Mouse (Mus musculus) heart, postnatal 25 days (tissue): Measurements from ENCODE around the gene Opcml. TPM values are rescaled to one million over a fixed set of nuclear protein-coding genes. Genes with fewer than 3 reads are reported as not detected.

ENCODE experiments used
- DNase-seq: peaks from one replicate; pipeline ENCODE4 v3.0.0; 2022; ENCODE audit warnings: low spot score
- intact Hi-C: fragments of 180-260 bp; cut with DNase I; formaldehyde crosslinking; loops from one replicate; pipeline ENCODE4 v1.15.1; 2025
- total RNA-seq, 2 experiments: library from RNA; stranded (reverse); gene quantifications; 2 replicates each; pipeline ENCODE4 v1.2.3; 2021

The Opcml gene
- total RNA-seq, 2 experiments from 2014 or later = 0.89 to 0.96 TPM

DNA sequence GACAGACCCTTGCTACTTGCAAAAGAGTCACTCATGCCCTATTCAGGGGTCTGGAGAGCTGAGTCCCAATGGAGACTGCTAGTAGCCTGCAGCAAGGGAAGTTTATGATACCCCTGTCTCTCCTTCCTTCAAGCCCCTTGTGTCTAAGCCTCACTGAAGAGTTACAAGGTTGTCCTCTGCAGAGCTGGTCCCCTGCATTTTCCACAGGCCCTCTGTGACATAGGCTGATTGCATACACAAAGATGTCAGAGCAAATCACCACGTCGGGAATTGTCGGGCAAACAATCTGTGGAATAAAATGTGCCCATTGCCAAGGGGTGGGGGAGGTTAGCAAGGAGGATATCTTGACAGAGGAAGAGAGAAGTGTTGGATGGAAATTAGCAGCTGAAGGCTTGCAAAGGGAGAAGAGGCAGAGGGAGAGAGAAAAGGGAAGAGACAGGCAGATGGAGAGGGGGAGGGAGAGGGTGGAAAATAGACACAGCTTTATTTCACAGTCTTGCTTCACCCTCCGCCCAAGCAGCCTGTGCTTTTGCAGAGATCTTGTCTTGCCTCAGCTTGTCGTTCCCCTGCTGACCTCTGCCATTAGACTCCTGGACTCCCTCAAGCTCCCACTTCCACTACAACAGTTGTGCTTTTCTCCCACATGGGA, 596.1 kb downstream of the Opcml start:
- intact Hi-C loops = no loop called here

DNA sequence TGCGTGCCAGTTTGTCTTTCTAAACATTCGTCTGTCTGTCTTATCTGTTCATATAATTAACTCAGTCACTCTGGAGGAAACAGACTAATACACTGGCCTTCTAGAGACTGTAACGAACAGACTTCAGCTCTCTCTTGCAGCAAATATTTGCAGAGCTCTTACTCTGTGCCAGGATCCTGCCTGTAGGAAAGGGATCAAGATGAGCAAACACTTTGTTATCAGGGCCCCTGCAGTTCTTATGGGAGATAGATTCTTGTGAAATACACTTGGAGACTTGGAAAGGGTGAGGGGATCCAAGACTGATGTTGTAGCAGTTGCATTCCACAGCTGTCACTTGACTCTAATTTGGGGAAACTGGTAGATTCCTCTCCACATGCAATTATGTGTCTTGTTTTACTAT, 604.6 kb downstream of the Opcml start:
- intact Hi-C loops = no loop called here
- no peak for DNase-seq

More for the DNA sequence above, 596.1 kb downstream of the Opcml start:
- DNase-seq = no peak

DNA sequence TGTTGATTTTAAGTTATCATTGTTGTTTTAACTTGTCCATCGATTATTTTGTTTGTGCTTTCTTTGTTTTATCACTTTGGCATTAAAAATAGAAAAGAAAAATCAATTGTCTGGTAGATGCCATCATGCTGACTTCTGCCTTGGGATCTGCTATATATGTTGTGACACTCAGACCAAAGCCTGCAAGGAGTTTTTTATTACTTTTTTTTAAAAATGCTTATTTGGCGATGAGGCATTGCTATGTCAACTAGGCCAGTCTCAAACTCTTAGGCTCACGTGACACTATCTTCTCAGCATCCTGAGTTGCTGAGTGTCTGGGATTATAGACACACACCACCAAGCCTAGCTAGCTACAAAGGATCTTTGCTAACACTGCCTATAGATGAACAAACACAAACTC, 605.1 kb downstream of the Opcml start:
- no peak for DNase-seq
- intact Hi-C loops = no loop called here

DNA sequence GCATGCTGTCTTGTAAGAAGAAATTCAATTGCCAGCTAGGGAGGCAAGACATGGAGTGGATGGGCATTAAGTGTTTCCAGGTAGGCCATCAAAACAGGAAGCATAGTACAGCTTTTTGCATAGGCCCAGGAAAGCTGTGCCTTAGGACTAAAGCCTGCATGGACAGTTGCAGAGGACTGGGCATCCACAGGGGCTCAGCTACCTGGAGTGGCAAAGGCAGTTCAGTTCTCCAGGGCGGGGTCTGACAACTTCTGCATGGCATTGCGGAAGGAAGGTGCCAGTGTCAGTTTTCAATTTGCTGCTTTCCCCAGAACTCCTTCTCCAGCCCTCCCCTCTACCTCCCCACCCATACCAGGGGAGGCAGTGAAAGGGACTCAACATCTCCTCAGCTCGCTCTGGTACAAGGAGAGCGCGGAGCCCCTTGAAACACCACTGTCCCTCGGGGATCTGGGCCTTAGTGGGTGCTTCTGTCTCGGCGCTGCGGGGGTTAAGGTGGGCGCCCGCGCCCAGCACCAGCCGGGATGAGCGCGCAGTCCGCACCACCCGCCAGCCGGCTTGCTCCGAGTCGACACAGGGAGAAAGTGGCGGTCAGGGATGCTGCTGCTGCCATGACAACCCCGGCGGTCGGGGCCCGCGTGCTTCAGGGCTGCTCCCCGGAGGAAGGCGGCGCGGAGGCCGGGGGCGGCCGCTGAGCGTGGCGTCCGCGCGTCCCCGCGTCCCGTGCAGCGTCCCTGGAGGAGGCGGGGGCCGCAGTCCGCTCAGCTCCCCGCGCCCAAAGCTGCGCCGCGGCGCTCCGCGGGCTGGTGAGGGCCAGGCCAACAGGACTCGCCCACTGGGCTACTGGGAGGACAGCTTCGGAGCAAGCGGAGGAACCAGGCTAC, 612.4 kb downstream of the Opcml start:
- intact Hi-C loops = loop anchor here (5.0 kb wide), 1 partner anchor 141 kb away; no protein-coding TSS in a partner anchor
- no peak for DNase-seq

DNA sequence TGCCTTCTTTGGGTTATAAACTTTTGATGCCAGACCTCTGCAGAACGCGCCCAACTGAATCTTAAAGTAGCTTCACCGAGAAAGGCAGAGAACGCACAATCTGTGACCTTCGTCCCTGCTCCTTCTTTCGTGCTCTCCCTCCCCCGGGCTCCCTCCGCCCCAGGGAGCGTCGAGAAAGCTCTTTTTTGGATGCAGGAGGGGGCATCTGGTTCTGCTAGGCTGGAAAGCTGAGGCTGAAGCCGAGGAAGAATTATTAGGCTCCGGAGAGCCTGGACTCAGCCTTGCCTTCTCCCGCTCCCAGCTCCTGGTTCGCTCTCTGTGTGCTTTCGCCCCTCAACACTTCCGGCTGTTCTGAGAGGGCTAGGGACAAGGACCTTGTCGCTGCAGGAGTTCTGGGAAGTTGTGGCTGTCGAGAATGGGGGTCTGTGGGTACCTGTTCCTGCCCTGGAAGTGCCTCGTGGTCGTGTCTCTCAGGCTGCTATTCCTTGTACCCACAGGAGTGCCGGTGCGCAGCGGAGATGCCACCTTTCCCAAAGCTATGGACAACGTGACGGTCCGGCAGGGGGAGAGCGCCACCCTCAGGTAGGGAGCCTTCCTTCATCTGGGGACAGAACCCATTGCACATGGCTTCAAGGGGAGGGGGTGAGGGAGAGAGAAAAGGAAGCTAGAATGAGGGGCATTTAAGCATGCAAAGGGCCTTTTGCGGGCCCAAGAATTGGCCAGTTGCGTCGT, 613.4 kb downstream of the Opcml start:
- DNase-seq = no peak
- intact Hi-C loops = loop anchor here (2.0 to 5.0 kb wide), 2 partner anchors 142 to 1057 kb away; no protein-coding TSS in a partner anchor

DNA sequence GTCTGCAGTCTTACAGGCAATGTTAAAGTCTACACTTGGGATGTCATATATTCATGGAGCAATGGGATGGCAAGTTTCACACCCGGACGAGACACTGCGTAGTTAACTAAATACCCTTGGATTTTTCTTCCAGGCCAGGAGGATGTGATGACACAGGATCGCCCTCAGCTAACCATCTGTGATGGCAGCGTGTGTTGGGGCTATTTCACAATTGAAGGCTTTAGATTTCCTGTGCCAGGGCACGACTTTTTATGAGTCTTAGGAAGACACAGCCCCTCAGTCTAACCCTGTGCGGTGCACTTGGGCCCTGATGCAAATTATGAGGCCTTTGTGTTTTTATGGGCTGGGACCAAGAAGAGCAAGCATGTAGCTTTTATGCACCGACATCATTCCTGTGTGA, 614.0 kb downstream of the Opcml start:
- intact Hi-C loops = loop anchor here (2.0 to 5.0 kb wide), 2 partner anchors 142 to 1056 kb away; no protein-coding TSS in a partner anchor
- no peak for DNase-seq

DNA sequence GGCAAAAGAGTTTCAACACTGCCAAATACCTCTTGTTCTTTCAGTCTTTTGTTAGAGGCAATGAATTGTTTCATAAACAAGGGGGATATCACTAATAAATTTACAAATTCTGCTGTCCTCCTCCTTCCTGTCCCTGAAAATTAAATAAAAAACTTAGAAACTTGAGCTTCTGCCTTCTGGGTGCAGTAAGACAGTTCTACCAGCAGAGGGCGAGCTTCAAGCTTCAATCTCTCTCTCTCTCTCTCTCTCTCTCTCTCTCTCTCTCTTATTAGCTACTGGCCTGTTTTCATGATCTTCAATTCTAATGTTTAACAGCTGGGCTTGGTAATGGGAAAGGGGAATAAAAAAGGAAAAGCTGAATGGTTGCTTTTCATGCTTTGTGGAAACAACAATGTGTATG, 615.2 kb downstream of the Opcml start:
- intact Hi-C loops = loop anchor here (2.0 kb wide), 1 partner anchor 1055 kb away; no protein-coding TSS in a partner anchor
- DNase-seq = no peak

DNA sequence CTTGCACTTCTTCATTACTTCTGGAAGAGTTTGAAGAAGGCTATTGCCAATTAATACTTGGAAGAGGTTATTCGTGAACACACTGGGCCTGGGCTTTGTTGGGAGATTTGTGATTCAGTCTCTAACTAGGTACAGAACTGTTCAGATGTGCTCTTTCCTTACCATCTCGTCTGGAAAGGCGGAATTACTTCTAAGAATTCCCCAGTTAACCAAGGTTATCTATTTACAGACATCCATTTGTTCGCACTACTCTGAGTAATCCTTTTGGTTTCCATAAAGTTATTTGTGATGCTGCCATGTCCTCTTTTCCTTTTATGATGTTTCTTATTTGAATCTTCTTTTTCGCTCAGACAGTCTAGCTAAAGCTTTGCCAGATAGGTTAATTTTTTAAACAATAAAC, 630.2 kb downstream of the Opcml start:
- intact Hi-C loops = no loop called here
- no peak for DNase-seq

DNA sequence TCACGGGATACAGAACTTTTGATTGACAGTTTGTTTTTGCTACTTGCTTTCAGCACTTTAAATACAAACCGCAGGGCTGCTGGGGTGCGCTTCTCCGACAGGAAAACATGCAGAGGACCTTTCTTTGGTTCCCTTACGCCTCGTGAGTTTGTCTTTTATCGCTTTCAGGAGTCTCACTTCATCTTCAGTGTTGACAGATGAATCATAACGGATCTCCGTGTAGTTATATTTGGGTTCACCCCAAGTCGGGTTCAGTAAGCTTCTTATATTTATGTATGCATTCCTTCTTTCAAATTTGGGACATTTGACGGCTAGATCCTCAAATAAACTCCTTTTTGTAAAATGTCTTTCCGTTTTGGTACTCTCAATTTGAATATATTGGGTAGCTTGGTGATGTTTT, 632.8 kb downstream of the Opcml start:
- intact Hi-C loops = no loop called here
- DNase-seq = no peak

DNA sequence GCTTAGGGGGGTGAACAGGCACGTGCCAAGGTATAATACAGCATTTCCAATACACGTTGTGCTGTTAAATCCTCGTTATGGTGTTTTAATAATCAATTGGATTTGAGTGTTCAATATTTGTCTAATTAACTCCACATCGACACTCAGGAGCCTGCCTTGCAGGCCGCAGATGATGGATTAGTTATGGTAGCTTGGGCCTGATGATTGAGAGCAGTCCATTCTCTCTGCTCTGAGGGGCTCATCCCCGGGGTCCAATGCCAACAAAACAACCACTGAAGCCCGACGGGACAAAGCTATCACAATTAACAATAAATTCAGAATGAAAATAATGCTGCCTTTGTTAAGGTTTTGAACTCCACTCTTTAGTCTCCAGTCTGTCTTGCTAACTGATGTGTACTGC, 641.6 kb downstream of the Opcml start:
- no peak for DNase-seq
- intact Hi-C loops = no loop called here

DNA sequence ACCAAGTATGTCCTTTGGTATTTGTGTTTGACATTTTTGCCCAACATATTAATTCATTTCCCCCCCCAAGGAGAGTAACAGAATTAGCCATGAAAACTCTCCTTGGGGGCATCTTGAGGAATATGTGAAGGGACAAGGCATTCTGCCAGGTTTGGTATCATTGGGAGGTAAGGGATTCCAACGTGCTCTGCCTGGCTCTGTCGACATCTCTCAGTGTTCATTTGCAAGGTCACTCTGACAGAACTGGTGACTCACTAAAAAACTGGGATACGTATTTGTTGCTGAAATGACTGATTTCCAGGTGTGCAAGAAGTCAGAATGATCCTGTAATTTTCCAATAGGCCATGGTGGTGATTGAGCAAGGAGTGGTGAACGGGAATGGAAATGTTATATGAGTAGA, 648.2 kb downstream of the Opcml start:
- intact Hi-C loops = no loop called here
- DNase-seq = no peak

DNA sequence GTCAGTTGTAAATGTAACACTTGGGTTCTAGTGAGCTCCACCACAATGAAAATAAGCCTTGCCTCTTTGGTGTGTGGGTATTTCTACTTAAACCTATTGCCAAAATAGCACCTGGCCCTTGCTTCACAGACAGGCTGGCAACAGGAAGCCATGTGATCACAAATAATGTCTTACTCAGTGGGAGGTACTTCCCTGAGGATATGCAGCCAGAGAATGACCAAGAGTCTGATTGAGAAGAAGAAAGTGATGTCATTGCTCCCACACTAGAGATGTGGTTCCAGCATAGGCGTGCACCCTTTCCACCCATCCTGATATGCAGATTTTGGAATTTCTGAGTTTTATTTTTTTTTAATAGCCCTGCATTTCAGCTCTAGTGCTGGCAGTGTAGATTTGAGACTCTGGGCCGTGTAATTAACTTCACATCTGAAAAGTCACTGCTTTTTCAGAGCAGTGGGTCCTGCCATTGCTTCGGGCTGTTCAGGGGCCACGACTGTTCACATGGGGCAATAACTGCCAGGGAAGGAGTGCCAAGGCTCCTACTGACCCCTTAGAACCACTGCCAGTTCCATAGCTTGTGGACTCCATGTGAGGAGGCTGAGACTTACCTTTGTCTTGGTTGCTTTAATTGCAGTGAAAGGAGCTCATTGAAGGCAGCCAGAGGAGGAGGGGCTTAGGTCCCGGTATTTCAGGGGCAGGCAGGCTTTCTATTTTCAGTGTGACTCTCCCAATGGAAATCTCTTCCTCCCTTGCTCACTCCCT, 649.0 kb downstream of the Opcml start:
- no peak for DNase-seq
- intact Hi-C loops = no loop called here

DNA sequence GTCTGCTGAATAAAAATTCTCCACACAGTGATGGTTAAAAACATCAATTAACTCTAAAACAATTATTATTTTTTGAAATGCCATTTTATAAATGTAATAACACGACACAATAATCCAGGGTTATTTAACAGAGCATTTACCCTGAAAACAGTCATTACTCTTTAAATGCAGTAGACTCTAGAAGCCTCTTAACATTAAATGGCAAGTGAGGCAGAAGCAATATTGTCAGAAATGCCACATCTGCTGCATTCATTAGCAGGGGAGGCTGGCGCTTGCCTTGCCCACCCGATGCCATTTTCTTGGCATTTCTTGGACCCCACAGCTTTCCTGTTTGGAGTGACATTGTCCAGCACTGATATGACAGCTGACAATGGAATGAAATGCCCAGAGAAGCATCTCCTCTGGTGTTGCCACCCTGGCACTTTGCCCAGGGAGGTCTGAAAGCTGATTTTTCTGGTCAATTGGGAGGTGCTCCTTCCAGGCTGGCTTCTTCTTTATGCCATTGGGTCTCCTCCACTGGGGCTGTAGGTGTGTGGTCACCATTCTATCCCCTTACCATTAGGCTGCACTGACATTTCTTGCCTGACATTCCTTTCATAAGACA, 649.7 kb downstream of the Opcml start:
- no peak for DNase-seq

DNA sequence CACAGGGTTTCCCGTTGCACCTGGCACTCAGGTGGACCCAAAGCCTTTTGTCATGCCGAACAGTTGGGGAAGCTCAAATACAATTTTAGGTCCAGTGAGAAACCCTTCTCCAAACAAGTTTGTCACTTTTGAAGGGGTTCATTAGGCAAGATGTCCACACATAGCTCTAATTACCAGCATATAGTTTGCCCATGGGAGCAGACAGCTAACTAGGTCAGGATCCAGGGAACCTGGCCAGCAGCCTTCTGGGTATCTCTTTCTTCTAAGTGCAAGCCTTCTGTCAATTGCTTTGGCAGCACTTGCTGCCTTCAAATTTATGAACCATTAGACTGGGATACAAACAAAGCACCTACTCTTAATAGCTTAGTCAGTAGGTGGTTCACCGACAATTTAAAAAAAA, 653.9 kb downstream of the Opcml start:
- intact Hi-C loops = no loop called here
- DNase-seq = no peak

More for the DNA sequence above, 649.7 kb downstream of the Opcml start:
- intact Hi-C loops = no loop called here

DNA sequence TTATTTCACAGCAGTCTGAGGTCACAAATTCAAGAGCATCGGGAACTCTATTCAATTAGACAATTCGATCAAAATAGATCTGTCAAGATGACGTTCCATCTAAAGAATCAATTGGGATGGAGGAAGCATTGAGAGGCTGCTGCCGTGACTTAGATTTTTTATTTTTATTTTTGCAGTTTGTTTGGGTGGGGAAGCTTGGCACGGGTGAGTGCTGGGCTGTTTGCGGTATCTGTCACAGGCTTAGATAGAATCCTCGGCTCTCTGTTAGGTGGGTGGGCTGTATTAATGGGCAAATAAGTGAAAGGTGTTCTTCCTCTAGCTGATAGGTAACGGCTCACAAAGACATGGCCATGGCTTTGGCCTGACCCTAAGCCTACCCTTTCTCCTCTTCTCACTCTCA, 654.4 kb downstream of the Opcml start:
- intact Hi-C loops = no loop called here
- DNase-seq = no peak

DNA sequence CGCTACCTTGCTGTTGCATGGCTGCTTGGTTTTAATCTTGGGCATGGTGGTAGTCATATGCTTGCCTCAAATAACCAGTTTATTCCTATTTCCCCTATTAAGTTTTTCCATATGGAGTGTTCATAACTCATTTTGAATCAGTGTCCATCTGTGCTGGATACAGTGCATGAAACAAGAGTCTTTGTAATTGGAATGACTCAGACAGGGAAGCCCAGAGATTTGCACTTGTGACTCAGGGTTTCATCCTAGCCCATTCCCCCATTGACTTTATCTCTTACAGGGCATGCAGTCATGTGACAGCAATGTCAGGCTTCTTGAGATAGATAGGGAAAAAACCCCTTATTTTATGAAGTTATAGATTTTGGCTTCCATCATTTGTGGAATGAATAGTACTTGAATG, 655.3 kb downstream of the Opcml start:
- no peak for DNase-seq
- intact Hi-C loops = no loop called here

DNA sequence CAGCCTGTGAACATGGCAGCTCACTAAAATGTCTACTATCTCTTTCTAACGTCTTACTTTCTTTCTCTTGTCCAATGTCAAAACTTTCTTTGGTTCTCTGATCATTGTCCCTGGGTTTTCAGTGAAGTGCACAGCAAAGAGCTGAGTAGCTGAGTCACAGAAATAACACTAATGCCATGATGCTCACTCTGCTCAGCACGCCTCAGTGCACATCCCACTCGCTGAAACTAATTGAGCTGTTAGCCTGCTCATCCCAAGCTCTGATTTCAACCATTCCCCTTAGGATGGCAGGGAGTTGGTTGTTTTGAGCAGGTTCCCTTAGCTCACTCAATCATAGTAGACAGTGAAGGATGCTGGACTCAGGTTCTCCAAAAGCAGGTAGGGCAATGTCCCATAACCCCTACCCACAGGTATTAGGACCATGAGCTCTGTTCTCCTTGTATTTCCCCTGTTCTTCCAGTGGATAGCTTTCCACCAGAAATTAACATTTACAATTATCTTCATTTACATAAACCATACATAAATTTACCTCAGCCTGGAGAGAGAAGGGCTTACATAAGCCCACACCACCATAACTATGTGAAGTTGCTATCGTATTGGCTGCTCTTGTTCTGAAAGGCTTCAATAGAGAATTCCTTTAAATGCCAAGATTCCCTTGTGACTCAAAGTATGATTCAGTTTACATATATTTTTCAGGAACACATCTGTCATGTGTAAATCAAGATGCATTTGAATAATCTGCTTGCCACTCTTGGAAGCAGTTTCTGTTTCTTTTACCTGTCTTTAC, 655.9 kb downstream of the Opcml start:
- no peak for DNase-seq
- intact Hi-C loops = no loop called here

DNA sequence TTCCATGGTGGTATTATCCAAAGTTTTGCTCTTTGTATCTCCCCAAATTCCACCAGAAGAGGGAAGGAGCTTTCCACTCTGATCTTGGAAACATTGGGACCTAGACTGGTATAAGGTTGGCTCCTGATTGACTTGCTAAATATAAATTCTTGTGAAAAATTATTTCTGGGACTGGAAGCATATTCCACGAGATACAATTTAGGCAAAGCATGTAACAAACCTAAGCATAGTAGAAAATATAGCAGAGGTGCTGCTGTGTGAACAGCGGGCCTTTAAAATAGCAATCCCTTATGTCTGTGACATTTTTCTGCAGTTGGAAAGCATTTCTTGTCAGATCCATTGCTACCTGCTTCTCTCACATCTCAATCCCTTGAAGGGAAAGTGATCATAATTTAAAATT, 661.9 kb downstream of the Opcml start:
- intact Hi-C loops = no loop called here
- DNase-seq = no peak

DNA sequence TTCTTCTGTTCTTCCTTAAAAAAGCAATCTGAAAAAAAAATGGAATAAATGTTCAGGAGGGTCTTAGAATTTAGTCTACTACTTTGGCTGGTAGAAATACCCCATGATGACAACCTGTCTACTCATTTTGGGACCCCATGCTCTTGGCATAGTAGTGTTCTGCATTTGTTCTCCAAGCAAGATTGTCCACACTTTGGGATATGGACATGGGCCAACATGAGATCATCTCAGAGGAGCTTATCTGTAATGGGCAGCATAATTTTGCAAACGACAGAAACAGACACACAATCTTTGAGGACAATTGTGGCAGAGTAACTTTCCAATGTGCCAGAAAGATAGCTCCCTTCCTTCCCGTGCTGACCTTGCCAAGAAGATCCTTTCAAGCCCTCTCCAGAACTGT, 662.5 kb downstream of the Opcml start:
- intact Hi-C loops = no loop called here

More for the DNA sequence above, 662.5 kb downstream of the Opcml start:
- DNase-seq = no peak
